Mouse (Mus musculus) limb, embryonic 14.5 days (tissue): ENCODE data around the gene Cntln. TPM values are rescaled to one million over a fixed set of nuclear protein-coding genes. Genes with fewer than 3 reads are reported as not detected.

ENCODE experiments used
- ATAC-seq: fragments of 200-750 bp; cut with Nextera tagmentation; 2 replicates; pipeline ENCODE4 v1.8.0; 2017; ENCODE audit warnings: low read depth, moderate number of reproducible peaks, moderate TSS enrichment; ENCODE audit not compliant: low FRiP score
- DNase-seq: peaks from one replicate; pipeline ENCODE4 v3.0.0-alpha.2; 2015; ENCODE audit warnings: low spot score
- H3K27ac ChIP-seq: fragments of 300-500 bp; sonication (generic); replicated peaks from 2 replicates; pipeline ENCODE4 v1.5.1; 2014; ENCODE audit warnings: low read depth, mild to moderate bottlenecking, low read length, moderate library complexity, mixed read lengths
- H3K27me3 ChIP-seq: fragments of 300-500 bp; sonication (generic); 2 replicates; pipeline ENCODE4 v1.6.1; 2014; ENCODE audit warnings: low read length, mixed read lengths; ENCODE audit not compliant: control insufficient read depth, insufficient read depth
- H3K36me3 ChIP-seq: fragments of 300-500 bp; sonication (generic); 2 replicates; pipeline ENCODE4 v1.6.1; 2014; ENCODE audit warnings: mild to moderate bottlenecking, low read length, moderate library complexity, mixed read lengths; ENCODE audit not compliant: control insufficient read depth, insufficient read depth
- H3K4me1 ChIP-seq: fragments of 300-500 bp; sonication (generic); 2 replicates; pipeline ENCODE4 v1.6.1; 2014; ENCODE audit warnings: antibody characterized with exemption, low read length, mixed read lengths; ENCODE audit not compliant: control insufficient read depth, insufficient read depth
- H3K4me2 ChIP-seq: fragments of 300-500 bp; sonication (generic); replicated peaks from 2 replicates; pipeline ENCODE4 v1.6.1; 2014; ENCODE audit warnings: low read depth, mild to moderate bottlenecking, low read length, moderate library complexity; ENCODE audit not compliant: severe bottlenecking
- H3K4me3 ChIP-seq: fragments of 300-500 bp; sonication (generic); replicated peaks from 2 replicates; pipeline ENCODE4 v1.5.1; 2014; ENCODE audit warnings: low read length
- H3K9ac ChIP-seq: fragments of 300-500 bp; sonication (generic); 2 replicates; pipeline ENCODE4 v1.6.1; 2014; ENCODE audit warnings: mild to moderate bottlenecking, low read depth, low read length, moderate library complexity; ENCODE audit not compliant: severe bottlenecking
- H3K9me3 ChIP-seq: fragments of 300-500 bp; sonication (generic); 2 replicates; pipeline ENCODE4 v1.6.1; 2016; ENCODE audit warnings: low read length; ENCODE audit not compliant: control insufficient read depth
- POLR2A ChIP-seq: fragments of 200-500 bp; IDR thresholded peaks from 2 replicates; pipeline ENCODE4 v1.8.0; 2012; ENCODE audit warnings: inconsistent platforms, mild to moderate bottlenecking, moderate library complexity, borderline replicate concordance; ENCODE audit not compliant: insufficient read depth, insufficient read length; ENCODE audit errors: extremely low read depth
- WGBS: fragments of 180-500 bp; shearing (Covaris S2); extraction: QIAGEN DNeasy Blood & Tissue Kit; methylation state at CpG from one replicate; pipeline ENCODE4 v1.1.7; 2014; 5-methylcytosine and 5-hydroxymethylcytosine counted together
- polyA plus RNA-seq, 2 experiments: library from polyadenylated mRNA; depleted of rRNA in 1 of 2; stranded (reverse) in 1 of 2; unstranded in 1 of 2; fragments of >200 nt; fragmentation: Nextera tagmentation in 1 of 2; extraction: Ambion mirVana in 1 of 2; gene quantifications; 2 replicates each; pipeline versions ENCODE4 v1.2.1 to v1.2.3; 2012 to 2014

Gene Cntln
- polyA plus RNA-seq, 2 experiments, result 15.1 to 21.0 TPM

DNA sequence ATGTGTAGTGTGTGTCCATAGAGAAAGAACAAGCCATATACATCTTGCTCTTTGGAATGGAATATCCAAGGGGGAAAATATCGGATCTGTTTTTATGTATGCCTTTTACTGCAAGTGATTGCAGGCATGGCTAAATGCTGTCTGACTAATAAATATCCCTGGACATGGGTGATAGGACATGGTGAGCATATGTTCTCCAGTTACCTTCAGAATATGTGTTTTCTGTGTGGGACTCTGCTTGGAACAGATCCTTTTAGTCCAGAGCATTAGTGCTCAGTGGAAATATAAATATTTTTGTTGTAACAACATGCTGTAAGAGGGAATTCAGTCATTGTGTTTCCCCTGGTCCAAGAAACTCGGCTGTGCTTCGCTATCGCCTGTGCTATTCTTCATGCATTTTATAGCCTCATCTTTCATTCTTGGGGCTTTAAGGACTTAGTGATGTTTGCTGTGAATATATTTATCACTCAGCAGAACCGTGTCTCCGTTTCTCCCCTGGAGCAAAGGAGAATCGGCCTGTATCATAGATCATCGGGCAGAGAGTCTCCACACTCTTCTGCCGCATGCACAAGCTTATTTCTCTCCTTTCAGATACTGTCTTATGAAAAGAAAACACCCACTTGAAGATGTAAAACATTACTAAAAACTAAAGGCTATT, 294.4 kb downstream of the Cntln start:
- H3K27me3 ChIP-seq, result no peaks in the 10 kb centered on the region
- H3K4me2 ChIP-seq, result no peak overlapping the region
- H3K4me1 ChIP-seq, result no peaks in the 10 kb centered on the region
- WGBS, result 80% methylated on average over 9 of the region's 9 CpGs
- no peaks in the 10 kb centered on the region for H3K9me3 ChIP-seq
- TF ChIP-seq POLR2A, result no peak
- ATAC-seq, result no peak
- H3K27ac ChIP-seq, result no peak overlapping the region
- no peak overlapping the region for H3K9ac ChIP-seq
- no peak overlapping the region for H3K4me3 ChIP-seq
- no peak for DNase-seq
- no peaks in the 10 kb centered on the region for H3K36me3 ChIP-seq

Other genes with a start within 250 kb of the Cntln start
- gene Bnc2, start 209.0 kb upstream of the Cntln start, polyA plus RNA-seq (2012; rRNA removed), result 24.3 and 36.8 TPM in 2 replicates
- gene Bnc2, start 209.0 kb upstream of the Cntln start, polyA plus RNA-seq (2014; fragmentation: Nextera tagmentation; extraction: Ambion mirVana), result 25.7 and 32.9 TPM in 2 replicates